Mouse (Mus musculus) right cerebral cortex, postnatal 14 days (tissue): ENCODE measurements around the gene Ube2g2.
A peak's percentile ranks its signal among the peaks of the same experiment; 100 is the strongest.

Experiments
- DNase-seq: peaks from one replicate; pipeline ENCODE4 v3.0.0; 2022

Gene Ube2g2

GRCm38 (mm10) chr10:77606855-77607254, 15.2 kb upstream of the Ube2g2 start:
- DNase-seq, result no peak

- DNase-seq, result no peak
Measured at GRCm38 (mm10) chr10:77607441-77607840, 14.6 kb upstream of the Ube2g2 start.

DNA sequence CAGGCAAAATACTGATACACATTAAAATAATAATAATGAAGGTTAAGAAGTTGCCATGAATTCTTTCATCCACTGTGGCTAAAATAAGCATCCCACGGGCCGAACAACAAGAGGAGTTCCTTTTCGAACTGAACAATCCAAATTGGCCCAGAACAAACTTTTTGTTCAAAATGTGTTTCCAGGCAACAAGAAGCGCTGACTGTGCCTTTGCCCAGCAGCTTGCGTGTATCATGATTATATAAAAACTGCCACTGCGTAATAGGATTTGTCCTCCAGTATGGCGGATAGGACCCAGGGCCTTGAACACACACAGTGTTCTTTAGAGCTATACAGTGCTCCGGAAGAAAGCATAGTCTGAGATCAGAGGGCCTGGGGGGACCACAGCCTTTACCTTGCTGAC, 13.5 kb upstream of the Ube2g2 start:
- DNase-seq, result no peak

DNA sequence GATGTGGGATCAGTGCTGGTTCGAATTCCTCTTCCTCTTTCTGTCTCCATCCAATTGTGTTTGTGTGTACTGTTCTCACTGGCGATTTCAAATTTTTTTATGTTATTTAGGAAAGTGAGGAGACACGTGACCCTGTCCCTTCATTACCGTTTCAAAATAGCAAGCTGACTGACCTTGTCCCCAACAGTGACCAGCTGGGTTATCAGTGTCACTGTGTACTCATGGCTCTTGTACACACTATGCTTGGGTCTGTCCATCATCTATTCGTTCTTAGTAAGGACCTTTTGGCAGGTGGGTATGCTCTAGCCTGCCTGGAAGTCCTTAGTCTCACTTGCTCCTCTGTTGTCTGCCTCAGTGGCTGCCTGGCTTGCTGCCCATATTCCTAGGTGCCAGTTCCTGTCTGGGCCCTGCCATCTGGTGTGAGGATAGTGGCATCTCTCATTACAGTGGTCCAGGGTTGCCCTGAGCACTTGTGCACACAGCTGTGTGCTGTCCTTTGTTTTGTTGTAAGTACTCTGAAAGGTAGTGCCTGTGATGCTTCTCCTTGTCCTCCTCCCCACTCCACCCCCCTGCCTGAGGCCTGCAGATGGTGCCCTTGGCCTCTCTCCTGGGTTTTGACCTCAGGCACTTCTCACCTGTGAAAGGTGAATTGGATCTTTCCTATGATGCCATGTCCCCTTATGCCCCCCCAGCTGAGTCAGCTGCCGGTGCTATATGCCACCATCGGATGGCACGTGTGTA, 11.7 kb upstream of the Ube2g2 start:
- no peak for DNase-seq

GRCm38 (mm10) chr10:77613409-77613808, 8.7 kb upstream of the Ube2g2 start:
- no peak for DNase-seq

GRCm38 (mm10) chr10:77615647-77616046, 6.4 kb upstream of the Ube2g2 start:
- DNase-seq, result no peak

DNA sequence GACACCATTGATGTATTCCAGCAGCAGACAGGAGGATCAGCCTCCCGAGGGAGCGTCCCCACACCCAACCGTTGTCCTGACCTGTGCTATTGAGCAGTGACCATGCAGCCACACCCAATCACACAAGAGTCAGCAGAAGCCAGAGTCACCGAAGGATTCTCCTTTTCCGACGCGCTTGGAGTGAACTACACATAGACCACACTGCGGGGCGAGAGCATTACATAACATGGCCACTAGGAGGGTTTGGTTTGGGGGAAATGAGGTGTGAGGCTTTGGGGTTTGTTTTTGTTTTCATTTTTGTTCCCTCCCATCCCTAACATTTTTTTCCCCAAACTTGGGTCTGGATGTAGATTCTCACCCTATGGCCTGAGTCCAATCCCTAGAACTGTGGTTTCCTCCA, 5.9 kb upstream of the Ube2g2 start:
- DNase-seq, result no peak

GRCm38 (mm10) chr10:77616926-77617325, 5.1 kb upstream of the Ube2g2 start:
- no peak for DNase-seq

DNA sequence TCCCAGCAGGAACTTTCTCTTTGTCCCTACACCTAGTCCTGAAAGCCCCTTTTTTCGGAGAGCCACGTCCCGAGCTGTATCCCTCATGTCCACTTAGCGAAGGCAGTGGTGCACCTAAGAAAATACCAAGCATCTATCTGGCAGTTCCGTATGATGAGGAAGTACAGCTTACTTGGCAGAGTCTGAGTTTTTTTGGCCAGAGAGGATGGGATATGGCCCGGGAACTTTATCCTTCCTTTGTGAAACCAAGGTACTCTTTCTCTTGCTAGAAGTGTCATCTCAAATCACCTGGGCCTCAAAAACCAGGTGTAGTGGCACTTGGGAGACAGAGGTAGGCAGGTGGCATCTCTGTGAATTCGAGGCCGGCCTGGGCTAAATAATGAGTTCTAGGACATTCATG, 529 bp upstream of the Ube2g2 start:
- no peak for DNase-seq

- DNase-seq, result no peak
Measured at GRCm38 (mm10) chr10:77623069-77623492, 1.0 kb downstream of the Ube2g2 start.

- DNase-seq, result no peak
Measured at GRCm38 (mm10) chr10:77623639-77624400, 1.7 kb downstream of the Ube2g2 start.

GRCm38 (mm10) chr10:77624570-77624995, 2.5 kb downstream of the Ube2g2 start:
- no peak for DNase-seq

- DNase-seq, result no peak
Measured at GRCm38 (mm10) chr10:77626036-77626435, 4.0 kb downstream of the Ube2g2 start.

- DNase-seq, result no peak
Measured at GRCm38 (mm10) chr10:77626591-77626990, 4.5 kb downstream of the Ube2g2 start.

GRCm38 (mm10) chr10:77627497-77627896, 5.4 kb downstream of the Ube2g2 start:
- peak; percentile 81 for DNase-seq

- no peak for DNase-seq
Measured at GRCm38 (mm10) chr10:77629163-77629562, 7.1 kb downstream of the Ube2g2 start.

DNA sequence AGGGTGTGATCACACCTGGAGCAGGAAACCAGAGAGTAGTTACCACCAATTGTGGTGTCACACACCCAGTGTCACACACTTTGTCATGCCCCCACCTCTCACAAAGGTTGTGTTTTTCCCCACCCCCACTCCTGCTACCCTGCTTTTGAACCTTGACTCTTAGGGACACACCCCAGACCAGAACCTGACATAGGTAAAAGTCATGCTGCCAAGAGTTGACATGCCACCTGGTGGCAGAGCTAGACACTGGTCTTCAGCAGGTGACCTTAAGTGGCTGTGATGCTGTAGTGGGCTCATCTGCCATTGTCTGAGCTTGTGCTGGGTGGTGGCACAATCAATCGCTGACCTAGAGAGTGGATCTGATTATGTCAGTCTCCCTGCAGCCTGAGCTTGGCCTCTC, 7.9 kb downstream of the Ube2g2 start:
- no peak for DNase-seq

- DNase-seq, result no peak
Measured at GRCm38 (mm10) chr10:77634016-77634415, 11.9 kb downstream of the Ube2g2 start.

DNA sequence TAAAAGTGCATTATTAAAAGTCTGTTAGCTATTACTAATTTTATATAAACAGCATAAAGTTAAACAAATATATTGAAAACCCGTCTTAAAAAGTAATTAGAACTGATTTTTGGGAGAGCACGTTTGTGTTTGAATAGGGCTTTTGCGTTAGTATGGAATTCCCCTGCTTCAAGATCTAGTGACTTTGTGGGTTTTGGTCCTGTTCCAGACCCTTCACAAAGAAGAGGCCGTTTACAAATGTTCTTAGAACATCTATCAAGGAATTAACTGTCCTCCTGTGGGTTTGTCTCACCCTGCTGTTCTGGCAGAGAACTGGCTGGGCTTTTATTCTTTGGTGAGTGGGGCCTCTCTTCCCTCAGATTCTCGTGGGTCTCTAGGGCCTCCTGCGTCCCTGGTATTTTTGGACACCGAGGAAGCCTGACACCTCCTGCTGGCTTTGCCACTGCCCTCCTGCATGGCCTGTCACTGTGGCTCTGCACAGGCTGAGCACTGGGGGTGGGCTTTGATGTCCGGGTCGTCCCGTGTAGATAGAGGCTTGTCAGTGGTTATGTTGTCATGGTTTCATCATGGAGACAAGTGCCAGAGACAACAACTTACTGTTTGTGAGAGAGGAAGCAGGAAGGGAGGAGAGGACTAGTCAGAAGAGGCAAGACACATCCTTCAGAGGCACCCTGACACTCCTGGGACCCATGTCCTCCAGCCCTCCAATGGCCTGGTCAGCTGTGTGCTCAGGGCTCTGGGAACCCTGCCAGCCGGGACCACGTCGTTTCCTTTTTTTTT, 12.6 kb downstream of the Ube2g2 start:
- no peak for DNase-seq

DNA sequence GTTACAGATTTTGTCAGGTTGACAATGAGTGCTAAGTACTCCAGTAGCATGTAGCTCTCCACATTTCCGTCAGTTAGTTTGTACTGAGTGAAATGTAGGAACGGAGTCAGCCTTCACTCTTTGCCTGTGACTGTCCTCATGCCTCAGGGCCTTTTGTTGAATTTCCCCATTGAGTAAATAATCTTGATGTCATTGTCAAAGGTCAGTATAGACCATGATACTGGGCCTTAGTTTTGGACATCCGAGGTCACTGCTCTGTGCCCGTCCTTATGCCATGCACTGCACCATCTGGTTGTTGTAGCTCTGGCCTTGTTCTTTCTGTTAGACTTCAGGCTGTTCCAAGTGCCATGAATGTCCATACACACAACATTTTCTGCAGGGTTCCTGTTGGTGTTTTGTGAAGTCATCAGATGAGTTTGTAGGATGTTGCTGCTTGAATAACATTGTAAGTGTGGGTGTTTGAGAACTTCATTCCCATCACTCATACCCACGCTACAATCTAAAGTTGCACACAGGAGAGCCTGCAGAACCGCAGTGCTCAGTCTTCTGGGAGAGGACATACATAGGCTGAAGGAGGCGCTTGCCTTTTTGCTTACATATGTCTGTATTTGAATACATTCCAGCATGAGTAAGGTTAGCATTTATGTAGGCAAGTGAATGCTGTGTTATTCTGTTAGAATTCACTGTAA, 14.3 kb downstream of the Ube2g2 start:
- no peak for DNase-seq

DNA sequence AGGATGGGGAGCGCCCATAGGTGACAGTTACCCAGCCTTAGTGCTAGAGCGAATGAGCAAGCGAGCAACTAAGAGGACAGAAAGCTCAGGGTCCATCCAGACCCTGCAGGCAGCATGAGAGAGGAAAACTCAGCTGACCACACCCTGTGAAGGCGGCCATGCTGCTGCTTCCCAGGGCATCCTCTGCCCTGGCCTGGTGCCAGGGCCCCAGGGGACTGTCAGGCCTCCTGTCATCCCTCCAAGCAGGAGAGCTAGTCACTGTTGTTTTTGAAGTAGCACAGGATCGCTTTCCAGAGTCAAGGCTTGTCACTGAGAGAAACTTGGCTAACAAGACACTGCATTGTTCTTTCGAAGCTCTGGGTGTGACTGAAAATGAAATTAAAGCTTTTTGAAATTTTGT, 16.9 kb downstream of the Ube2g2 start:
- no peak for DNase-seq

DNA sequence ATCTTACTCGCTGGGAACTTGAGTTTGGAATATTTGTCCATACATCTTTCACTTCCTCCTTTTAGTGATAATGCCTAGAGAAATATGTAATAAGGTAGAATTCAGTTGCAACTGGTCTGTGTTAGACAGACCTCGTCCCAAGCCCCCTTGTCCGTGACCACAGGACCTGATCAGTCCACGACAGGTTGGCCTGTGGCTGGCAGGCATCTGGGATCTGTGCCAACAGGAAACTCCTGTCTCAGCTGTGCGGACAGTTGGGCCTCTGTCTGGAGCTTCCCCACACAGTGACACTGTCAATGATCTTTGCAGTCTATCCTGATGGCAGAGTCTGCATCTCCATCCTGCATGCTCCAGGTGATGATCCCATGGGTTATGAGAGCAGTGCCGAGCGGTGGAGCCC, 21.1 kb downstream of the Ube2g2 start:
- no peak for DNase-seq

DNA sequence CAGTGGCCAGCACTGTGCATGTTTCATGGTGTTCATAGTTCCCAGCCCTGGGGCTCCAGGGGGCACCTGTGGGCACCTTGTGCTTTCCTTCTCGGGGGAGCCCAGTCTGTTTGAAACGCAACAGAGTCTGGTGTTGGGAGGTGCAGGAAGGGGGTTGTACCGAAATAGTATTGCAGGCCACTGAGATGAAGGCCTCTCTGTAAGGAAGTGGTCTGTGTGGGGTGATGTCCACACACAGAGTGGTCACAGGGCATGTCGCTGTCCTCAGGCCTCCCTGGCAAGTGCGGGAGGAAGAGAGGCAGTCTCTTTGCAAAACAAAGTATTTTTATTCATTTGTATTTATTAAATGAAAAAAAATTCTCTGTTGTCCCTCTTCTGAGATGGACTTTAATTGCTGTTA, 23.5 kb downstream of the Ube2g2 start:
- DNase-seq, result no peak
